Mouse (Mus musculus): ENCODE data around the gene Aym1. TPM values are rescaled to one million over a fixed set of nuclear protein-coding genes. Genes with fewer than 3 reads are reported as not detected.
"Not testable (repeated sequence)": the region's sequence is repeated elsewhere in the genome, so short reads cannot be mapped to it uniquely, and the experiment has no call there.

The Aym1 gene
- polyA plus RNA-seq, 1 experiment from 2014 or later = not detected

GRCm38 (mm10) chr5:113358833-113359232, 1.7 kb downstream of the Aym1 start:
- peaks cover 28% of the 10 kb centered on the region for H3K4me1 ChIP-seq (replicated peaks)
- H3K9me3 ChIP-seq = no peaks in the 10 kb centered on the region
- H3K9ac ChIP-seq = no peak overlapping the region
- no peak overlapping the region for H3K4me3 ChIP-seq
- H3K4me2 ChIP-seq = no peak overlapping the region
- no peak for ATAC-seq (ENCODE audit: low read depth)
- no peaks in the 10 kb centered on the region for H3K36me3 ChIP-seq
- peaks cover 11% of the 10 kb centered on the region for H3K27me3 ChIP-seq
- WGBS = 4% methylated on average over 11 of the region's 11 CpGs
- H3K27ac ChIP-seq (replicated peaks) = no peak overlapping the region

- no peak overlapping the region for H3K4me2 ChIP-seq
- peaks cover 29% of the 10 kb centered on the region for H3K4me1 ChIP-seq (replicated peaks)
- no peaks in the 10 kb centered on the region for H3K9me3 ChIP-seq
- ATAC-seq (ENCODE audit: low read depth) = no peak
- no peak overlapping the region for H3K9ac ChIP-seq
- no peak overlapping the region for H3K4me3 ChIP-seq
- no peaks in the 10 kb centered on the region for H3K36me3 ChIP-seq
- WGBS = 62% methylated on average over 7 of the region's 7 CpGs
- no peak overlapping the region for H3K27ac ChIP-seq (replicated peaks)
- H3K27me3 ChIP-seq = peaks cover 11% of the 10 kb centered on the region
These were observed 4.2 kb downstream of the Aym1 start for GRCm38 (mm10) chr5:113361283-113361682.

GRCm38 (mm10) chr5:113362258-113362996, 5.3 kb downstream of the Aym1 start:
- Histone ChIP-seq H3K4me3 (no peak overlapping the region), H3K4me2 (no peak overlapping the region), H3K27me3 (peaks cover 11% of the 10 kb centered on the region), H3K36me3 (no peaks in the 10 kb centered on the region), H3K4me1 (replicated peaks) (peaks cover 19% of the 10 kb centered on the region), H3K9ac (no peak overlapping the region), H3K9me3 (no peaks in the 10 kb centered on the region), H3K27ac (replicated peaks) (no peak overlapping the region)
- no peak for ATAC-seq (ENCODE audit: low read depth)
- 84% methylated on average over 9 of the region's 9 CpGs for WGBS

- no peak overlapping the region for H3K4me3 ChIP-seq
- H3K9ac ChIP-seq = no peak overlapping the region
- 87% methylated on average over 8 of the region's 8 CpGs for WGBS
- no peaks in the 10 kb centered on the region for H3K9me3 ChIP-seq
- H3K36me3 ChIP-seq = no peaks in the 10 kb centered on the region
- peaks cover 11% of the 10 kb centered on the region for H3K27me3 ChIP-seq
- no peak overlapping the region for H3K4me2 ChIP-seq
- H3K27ac ChIP-seq (replicated peaks) = no peak overlapping the region
- ATAC-seq (ENCODE audit: low read depth) = no peak
- peaks cover 13% of the 10 kb centered on the region for H3K4me1 ChIP-seq (replicated peaks)
These were observed 6.1 kb downstream of the Aym1 start for GRCm38 (mm10) chr5:113363177-113363576.

GRCm38 (mm10) chr5:113365921-113366320, 8.8 kb downstream of the Aym1 start:
- H3K27ac ChIP-seq (replicated peaks) = no peak overlapping the region
- WGBS = 5% methylated on average over 20 of the region's 20 CpGs
- no peak overlapping the region for H3K9ac ChIP-seq
- ATAC-seq (ENCODE audit: low read depth) = peak; percentile 67; the same call in 1 of the 2 replicates
- no peaks in the 10 kb centered on the region for H3K36me3 ChIP-seq
- no peaks in the 10 kb centered on the region for H3K9me3 ChIP-seq
- no peak overlapping the region for H3K4me3 ChIP-seq
- no peak overlapping the region for H3K4me2 ChIP-seq
- H3K27me3 ChIP-seq = peaks cover 11% of the 10 kb centered on the region
- H3K4me1 ChIP-seq (replicated peaks) = peaks cover 5% of the 10 kb centered on the region; the same call in 1 of the 2 replicates

GRCm38 (mm10) chr5:113367726-113368125, 10.6 kb downstream of the Aym1 start:
- H3K36me3 ChIP-seq; H3K27me3 ChIP-seq; H3K4me2 ChIP-seq; H3K27ac ChIP-seq (replicated peaks); H3K9ac ChIP-seq; H3K4me3 ChIP-seq; H3K9me3 ChIP-seq; ATAC-seq (ENCODE audit: low read depth): not testable (repeated sequence)
- peaks cover 10% of the 10 kb centered on the region for H3K4me1 ChIP-seq (replicated peaks)

GRCm38 (mm10) chr5:113369262-113369868, 12.3 kb downstream of the Aym1 start:
- Histone ChIP-seq H3K27me3 (peaks cover 2% of the 10 kb centered on the region), H3K4me3 (no peak overlapping the region), H3K36me3 (no peaks in the 10 kb centered on the region), H3K4me1 (replicated peaks) (peaks cover 24% of the 10 kb centered on the region), H3K9ac (no peak overlapping the region), H3K27ac (replicated peaks) (no peak overlapping the region), H3K9me3 (no peaks in the 10 kb centered on the region), H3K4me2 (no peak overlapping the region)
- 69% methylated on average over 17 of the region's 17 CpGs for WGBS
- no peak for ATAC-seq (ENCODE audit: low read depth)

GRCm38 (mm10) chr5:113372449-113372848, 15.4 kb downstream of the Aym1 start:
- Histone ChIP-seq H3K4me3 (peak overlapping the region; percentile 29; the same call in 1 of the 2 replicates), H3K27ac (replicated peaks) (peak overlapping the region; percentile 84), H3K9ac (peak overlapping the region; percentile 64), H3K4me1 (replicated peaks) (peaks cover 32% of the 10 kb centered on the region), H3K27me3 (no peaks in the 10 kb centered on the region), H3K4me2 (peak overlapping the region; percentile 55), H3K9me3 (no peaks in the 10 kb centered on the region), H3K36me3 (no peaks in the 10 kb centered on the region)
- ATAC-seq (ENCODE audit: low read depth) = peak; percentile 24; the same call in 1 of the 2 replicates
- WGBS = 61% methylated on average over 4 of the region's 4 CpGs

- no peaks in the 10 kb centered on the region for H3K36me3 ChIP-seq
- peak overlapping the region; percentile 55 for H3K4me2 ChIP-seq
- peaks cover 32% of the 10 kb centered on the region for H3K4me1 ChIP-seq (replicated peaks)
- peak overlapping the region; percentile 64 for H3K9ac ChIP-seq
- H3K9me3 ChIP-seq = no peaks in the 10 kb centered on the region
- peak overlapping the region; percentile 84 for H3K27ac ChIP-seq (replicated peaks)
- H3K27me3 ChIP-seq = no peaks in the 10 kb centered on the region
- 2% methylated on average over 33 of the region's 33 CpGs for WGBS
- H3K4me3 ChIP-seq = peak overlapping the region; percentile 29
- ATAC-seq (ENCODE audit: low read depth) = peak; percentile 80
These were observed 16.2 kb downstream of the Aym1 start for GRCm38 (mm10) chr5:113372995-113373950.

- H3K4me2 ChIP-seq = no peak overlapping the region
- peak overlapping the region; percentile 84 for H3K27ac ChIP-seq (replicated peaks)
- 51% methylated on average over 10 of the region's 10 CpGs for WGBS
- H3K9me3 ChIP-seq = no peaks in the 10 kb centered on the region
- ATAC-seq (ENCODE audit: low read depth) = no peak
- H3K36me3 ChIP-seq = no peaks in the 10 kb centered on the region
- 0 out of 2 replicates have a peak overlapping the region, but pooled peaks have one; percentile 5 for H3K9ac ChIP-seq
- no peaks in the 10 kb centered on the region for H3K27me3 ChIP-seq
- peaks cover 32% of the 10 kb centered on the region for H3K4me1 ChIP-seq (replicated peaks)
- no peak overlapping the region for H3K4me3 ChIP-seq
These were observed 17.2 kb downstream of the Aym1 start for GRCm38 (mm10) chr5:113374290-113374689.

- Histone ChIP-seq H3K27me3 (no peaks in the 10 kb centered on the region), H3K36me3 (no peaks in the 10 kb centered on the region), H3K27ac (replicated peaks) (no peak overlapping the region), H3K4me2 (no peak overlapping the region), H3K4me1 (replicated peaks) (peaks cover 45% of the 10 kb centered on the region), H3K9me3 (no peaks in the 10 kb centered on the region), H3K9ac (no peak overlapping the region), H3K4me3 (no peak overlapping the region)
- 24% methylated on average over 3 of the region's 3 CpGs for WGBS
- ATAC-seq (ENCODE audit: low read depth) = no peak
These were observed 18.7 kb downstream of the Aym1 start for GRCm38 (mm10) chr5:113375783-113376182.

- no peak overlapping the region for H3K4me2 ChIP-seq
- peaks cover 47% of the 10 kb centered on the region for H3K4me1 ChIP-seq (replicated peaks)
- no peaks in the 10 kb centered on the region for H3K9me3 ChIP-seq
- 86% methylated on average over 1 of the region's 1 CpGs for WGBS
- ATAC-seq (ENCODE audit: low read depth) = no peak
- H3K36me3 ChIP-seq = no peaks in the 10 kb centered on the region
- H3K27me3 ChIP-seq = no peaks in the 10 kb centered on the region
- H3K27ac ChIP-seq (replicated peaks) = no peak overlapping the region
- no peak overlapping the region for H3K4me3 ChIP-seq
- H3K9ac ChIP-seq = no peak overlapping the region
These were observed 19.2 kb downstream of the Aym1 start for GRCm38 (mm10) chr5:113376292-113376691.

All from neural tube, embryonic 13.5 days (tissue).